ENCODE assay signal across 8 mouse cellular contexts in the genomic region with DNA sequence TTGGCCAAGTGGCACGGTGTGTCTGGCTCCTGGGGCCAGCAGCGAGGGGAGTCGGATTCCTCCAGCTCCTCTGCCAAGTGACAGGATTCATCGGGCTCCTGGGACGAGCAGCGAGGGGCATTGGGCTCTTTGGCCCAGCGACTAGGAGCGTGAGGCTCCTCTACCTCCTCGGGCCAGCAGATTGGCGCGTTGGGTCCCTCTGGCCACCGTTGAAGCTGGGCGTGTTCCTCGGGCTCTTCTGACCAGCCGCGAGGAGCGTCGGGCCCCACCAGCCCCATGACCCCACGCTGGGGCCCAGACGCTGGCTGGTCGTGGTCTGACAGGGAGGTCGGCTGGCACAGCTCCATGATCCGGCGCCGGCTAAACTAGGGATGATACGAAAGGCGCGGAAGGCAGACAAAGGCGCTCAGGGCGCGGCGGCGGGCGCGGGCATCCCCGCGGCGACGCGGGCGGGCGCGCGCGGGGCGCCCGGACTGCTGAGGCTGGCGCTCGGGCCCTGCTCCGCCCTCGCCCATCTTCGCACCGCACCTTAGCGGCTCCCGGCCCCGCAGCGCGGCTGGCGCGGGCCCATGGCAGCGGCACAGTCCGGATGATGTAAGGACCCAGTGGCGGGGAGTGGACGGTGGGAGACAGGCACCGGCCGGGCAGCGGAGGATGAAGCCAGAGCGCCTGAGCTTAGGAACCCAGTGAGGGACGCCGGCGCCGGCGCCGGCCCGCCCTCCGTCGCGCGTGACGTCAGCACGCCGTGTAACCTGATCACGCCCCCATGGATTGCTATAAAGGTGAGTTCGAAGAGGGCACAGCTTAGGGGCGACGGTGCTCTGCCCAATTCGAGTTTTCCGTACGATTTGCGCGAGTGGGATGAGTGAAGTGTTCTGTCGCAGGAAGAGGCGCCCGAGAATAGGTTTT. TPM values are rescaled to one million over a fixed set of nuclear protein-coding genes. Genes with fewer than 3 reads are reported as not detected.
DNase-seq lines count a peak whose midpoint lies in the region; ATAC-seq and TF ChIP-seq lines count a peak whose summit lies in the region.

A gene (minus strand): TSS at position 725 of the 909 bp plus-strand sequence.

- peaks cover 15% of the 10 kb centered on the region for H3K27me3 ChIP-seq in forebrain, embryonic 12.5 days
- H3K27me3 ChIP-seq in heart, embryonic 16.5 days (ENCODE audit: control insufficient read depth, insufficient read depth, low read length), result peaks cover 5% of the 10 kb centered on the region; the same call in 1 of the 2 replicates
- peaks cover 41% of the 10 kb centered on the region for H3K27me3 ChIP-seq in liver, embryonic 14.5 days (ENCODE audit: control insufficient read depth, insufficient read depth, low read length)
- H3K27me3 ChIP-seq in neural tube, embryonic 11.5 days (ENCODE audit: control insufficient read depth, insufficient read depth, low read length), result no peaks in the 10 kb centered on the region
- H3K27me3 ChIP-seq in stomach, embryonic 16.5 days (ENCODE audit: control insufficient read depth, insufficient read depth, low read length), result no peaks in the 10 kb centered on the region

- H3K36me3 ChIP-seq in forebrain, embryonic 12.5 days (replicated peaks), result peaks cover 13% of the 10 kb centered on the region
- H3K36me3 ChIP-seq in heart, embryonic 16.5 days (ENCODE audit: control insufficient read depth, insufficient read depth), result no peaks in the 10 kb centered on the region
- H3K36me3 ChIP-seq in liver, embryonic 14.5 days (replicated peaks; ENCODE audit: control insufficient read depth, insufficient read depth, low read depth), result no peaks in the 10 kb centered on the region
- no peaks in the 10 kb centered on the region; the same call in 1 of the 2 replicates for H3K36me3 ChIP-seq in neural tube, embryonic 11.5 days (ENCODE audit: control insufficient read depth, insufficient read depth, low read length)
- H3K36me3 ChIP-seq in stomach, embryonic 16.5 days (ENCODE audit: control insufficient read depth, insufficient read depth, low read length), result no peaks in the 10 kb centered on the region

- peaks cover 50% of the 10 kb centered on the region for H3K4me1 ChIP-seq in forebrain, embryonic 12.5 days
- H3K4me1 ChIP-seq in heart, embryonic 16.5 days (ENCODE audit: control insufficient read depth, insufficient read depth, low read length), result peaks cover 38% of the 10 kb centered on the region
- H3K4me1 ChIP-seq in liver, embryonic 14.5 days (replicated peaks; ENCODE audit: control insufficient read depth in 2 of 2, insufficient read depth in 2 of 2, low read length in 1 of 2), result peaks cover 0 to 6% of the 10 kb centered on the region in 2 experiments; a peak in 2 of 4 replicates
- H3K4me1 ChIP-seq in neural tube, embryonic 11.5 days (ENCODE audit: control insufficient read depth, insufficient read depth, low read length), result peaks cover 25% of the 10 kb centered on the region
- H3K4me1 ChIP-seq in stomach, embryonic 16.5 days (ENCODE audit: control insufficient read depth, insufficient read depth, low read length), result peaks cover 31% of the 10 kb centered on the region

- no peaks in the 10 kb centered on the region for H3K9me3 ChIP-seq in forebrain, embryonic 12.5 days
- no peaks in the 10 kb centered on the region for H3K9me3 ChIP-seq in heart, embryonic 16.5 days (replicated peaks; ENCODE audit: control insufficient read depth, low read length)
- no peaks in the 10 kb centered on the region for H3K9me3 ChIP-seq in liver, embryonic 14.5 days (ENCODE audit: control insufficient read depth, low read length)
- H3K9me3 ChIP-seq in neural tube, embryonic 11.5 days (ENCODE audit: control insufficient read depth, low read length), result no peaks in the 10 kb centered on the region
- H3K9me3 ChIP-seq in stomach, embryonic 16.5 days (replicated peaks; ENCODE audit: control insufficient read depth, low read length), result no peaks in the 10 kb centered on the region

- peak within 1 kb of the TSS; percentile 90 for H3K9ac ChIP-seq in forebrain, embryonic 12.5 days
- H3K9ac ChIP-seq in heart, embryonic 16.5 days (ENCODE audit: low read length), result peak within 1 kb of the TSS; percentile 90
- 0 out of 2 replicates have a peak within 1 kb of the TSS, but pooled peaks have one; percentile 6 for H3K9ac ChIP-seq in liver, embryonic 14.5 days (replicated peaks)
- H3K9ac ChIP-seq in neural tube, embryonic 11.5 days (ENCODE audit: low read length), result peak within 1 kb of the TSS; percentile 92
- H3K9ac ChIP-seq in stomach, embryonic 16.5 days (ENCODE audit: low read length), result peak within 1 kb of the TSS; percentile 90

- no peak for TF ChIP-seq CTCF in liver, embryonic 14.5 days (IDR thresholded peaks at IDR 0.05; ENCODE audit: low read depth)

- TF ChIP-seq EP300 in liver, embryonic 14.5 days (IDR thresholded peaks at IDR 0.05; ENCODE audit: low read depth), result no peak

- peak; percentile 91 for DNase-seq in ES-CJ7 (ENCODE audit: low read depth, low spot score)
- DNase-seq in c-Kit-positive CD71-positive TER-119-positive erythroid progenitor cells, embryonic 14.5 days (ENCODE audit: low spot score), result peak; percentile 70
- peak; percentile 90 to 91 for DNase-seq in kidney, postnatal 25 days
- peak; percentile 43 to 65 (median 56) for DNase-seq in liver, embryonic 14.5 days (ENCODE audit: low read depth in 3 of 3, low spot score in 3 of 3)
- peak; percentile 93 for DNase-seq in neural tube, embryonic 11.5 days (ENCODE audit: low spot score)

- under 1% methylated on average over 90 of the region's 94 CpGs for WGBS in forebrain, embryonic 12.5 days
- WGBS in heart, embryonic 16.5 days, result under 1% methylated on average over 84 of the region's 94 CpGs
- WGBS in liver, embryonic 14.5 days (ENCODE audit: insufficient replicate concordance), result under 1% methylated on average over 94 of the region's 94 CpGs
- WGBS in neural tube, embryonic 11.5 days, result under 1% methylated on average over 86 of the region's 94 CpGs
- under 1% methylated on average over 92 of the region's 94 CpGs for WGBS in stomach, embryonic 16.5 days

- ATAC-seq in forebrain, embryonic 12.5 days (ENCODE audit: low FRiP score), result peak; percentile 95
- peak; percentile 91 for ATAC-seq in heart, embryonic 16.5 days (replicated peaks; ENCODE audit: extremely low read depth, insufficient read depth, low FRiP score)
- peak; percentile 81 for ATAC-seq in liver, embryonic 14.5 days (ENCODE audit: insufficient read depth)
- ATAC-seq in neural tube, embryonic 11.5 days (ENCODE audit: insufficient read depth, low FRiP score, low TSS enrichment), result peak; percentile 93
- peak; percentile 93 for ATAC-seq in stomach, embryonic 16.5 days (ENCODE audit: insufficient read depth, low FRiP score)

- peak within 1 kb of the TSS; percentile 91 for H3K27ac ChIP-seq in forebrain, embryonic 12.5 days
- H3K27ac ChIP-seq in heart, embryonic 16.5 days (ENCODE audit: low read length), result peak within 1 kb of the TSS; percentile 67
- H3K27ac ChIP-seq in liver, embryonic 14.5 days, result no peak within 1 kb of the TSS
- peak within 1 kb of the TSS; percentile 70 for H3K27ac ChIP-seq in neural tube, embryonic 11.5 days (ENCODE audit: low read depth, low read length)
- peak within 1 kb of the TSS; percentile 62; the same call in 1 of the 2 replicates for H3K27ac ChIP-seq in stomach, embryonic 16.5 days (ENCODE audit: low read length)

- H3K4me3 ChIP-seq in forebrain, embryonic 12.5 days (replicated peaks), result peak within 1 kb of the TSS; percentile 65
- H3K4me3 ChIP-seq in heart, embryonic 16.5 days (ENCODE audit: low read length), result peak within 1 kb of the TSS; percentile 78
- peak within 1 kb of the TSS; percentile 65 to 79 for H3K4me3 ChIP-seq in liver, embryonic 14.5 days (ENCODE audit: insufficient read depth in 1 of 2, low read depth in 2 of 2, low read length in 2 of 2)
- peak within 1 kb of the TSS; percentile 66 for H3K4me3 ChIP-seq in neural tube, embryonic 11.5 days (ENCODE audit: low read depth, low read length)
- peak within 1 kb of the TSS; percentile 85 for H3K4me3 ChIP-seq in stomach, embryonic 16.5 days (replicated peaks; ENCODE audit: low read length)

- peak within 1 kb of the TSS; percentile 100 for H3K4me2 ChIP-seq in forebrain, embryonic 12.5 days
- peak within 1 kb of the TSS; percentile 99 for H3K4me2 ChIP-seq in heart, embryonic 16.5 days (ENCODE audit: low read depth, low read length)
- H3K4me2 ChIP-seq in liver, embryonic 14.5 days (ENCODE audit: low read depth), result peak within 1 kb of the TSS; percentile 73
- H3K4me2 ChIP-seq in neural tube, embryonic 11.5 days (ENCODE audit: low read depth), result peak within 1 kb of the TSS; percentile 99
- peak within 1 kb of the TSS; percentile 99 for H3K4me2 ChIP-seq in stomach, embryonic 16.5 days (ENCODE audit: low read depth, low read length)

RNA-seq across cellular contexts. Expression of the gene that starts here (rescaled TPM):
- polyA plus RNA-seq in forebrain, embryonic 12.5 days (2016; fragmentation: Nextera tagmentation; extraction: Ambion mirVana), result 39.3 and 39.8 TPM in 2 replicates
- 8.2 and 13.6 TPM in 2 replicates for polyA plus RNA-seq in heart, embryonic 16.5 days (2015; fragmentation: Nextera tagmentation; extraction: Ambion mirVana)
- polyA plus RNA-seq in liver, embryonic 14.5 days (2012; rRNA removed), result 2.1 and 2.3 TPM in 2 replicates
- 1.4 and 1.8 TPM in 2 replicates for polyA plus RNA-seq in liver, embryonic 14.5 days (2014; fragmentation: Nextera tagmentation; extraction: Ambion mirVana)
- polyA plus RNA-seq in neural tube, embryonic 11.5 days (2014; fragmentation: Nextera tagmentation; extraction: Ambion mirVana), result 24.4 and 24.8 TPM in 2 replicates
- 6.0 and 6.9 TPM in 2 replicates for polyA plus RNA-seq in stomach, embryonic 16.5 days (2015; fragmentation: Nextera tagmentation; extraction: Ambion mirVana)

Comparison
In these comparisons a context has a peak if more than half of its experiments do, and no peak if none do; other contexts are left out.
1. H3K9ac ChIP-seq: peak in every context shown above with its lines; median percentile 92 in neural tube, embryonic 11.5 days; 90 in forebrain, embryonic 12.5 days; 90 in heart, embryonic 16.5 days; 90 in stomach, embryonic 16.5 days; 6 in liver, embryonic 14.5 days.